Mouse (Mus musculus): ENCODE measurements around the gene Rps6kb1. TPM values are rescaled to one million over a fixed set of nuclear protein-coding genes. Genes with fewer than 3 reads are reported as not detected.

Gene Rps6kb1
- polyA plus RNA-seq, 1 experiment from 2014 or later: 61.1 TPM

GRCm38 (mm10) chr11:86570261-86570746 is 25.7 kb upstream of the Rps6kb1 start:
- Histone ChIP-seq H3K4me3 (no peak overlapping the region), H3K4me2 (no peak overlapping the region), H3K27me3 (no peaks in the 10 kb centered on the region), H3K9ac (no peak overlapping the region), H3K4me1 (peaks cover 30% of the 10 kb centered on the region), H3K27ac (peak overlapping the region; percentile 85), H3K9me3 (no peaks in the 10 kb centered on the region), H3K36me3 (no peaks in the 10 kb centered on the region)
- no peak for ATAC-seq (ENCODE audit: borderline replicate concordance, extremely low read depth, low FRiP score, low TSS enrichment)
- WGBS: 28% methylated on average over 9 of the region's 9 CpGs

GRCm38 (mm10) chr11:86568425-86568824 is 23.8 kb upstream of the Rps6kb1 start:
- no peak overlapping the region for H3K27ac ChIP-seq
- no peak for ATAC-seq (ENCODE audit: borderline replicate concordance, extremely low read depth, low FRiP score, low TSS enrichment)
- H3K4me1 ChIP-seq: peaks cover 30% of the 10 kb centered on the region
- 47% methylated on average over 3 of the region's 3 CpGs for WGBS
- H3K4me3 ChIP-seq: no peak overlapping the region
- no peaks in the 10 kb centered on the region for H3K9me3 ChIP-seq
- H3K27me3 ChIP-seq: no peaks in the 10 kb centered on the region
- no peak overlapping the region for H3K4me2 ChIP-seq
- no peak overlapping the region for H3K9ac ChIP-seq
- H3K36me3 ChIP-seq: no peaks in the 10 kb centered on the region

GRCm38 (mm10) chr11:86558258-86558657 is 13.7 kb upstream of the Rps6kb1 start:
- Histone ChIP-seq H3K4me2 (no peak overlapping the region), H3K27me3 (no peaks in the 10 kb centered on the region), H3K27ac (no peak overlapping the region), H3K4me1 (no peaks in the 10 kb centered on the region), H3K9ac (no peak overlapping the region), H3K36me3 (peaks cover 19% of the 10 kb centered on the region; the same call in 1 of the 2 replicates), H3K4me3 (no peak overlapping the region), H3K9me3 (no peaks in the 10 kb centered on the region)
- WGBS: 81% methylated on average over 4 of the region's 4 CpGs
- ATAC-seq (ENCODE audit: borderline replicate concordance, extremely low read depth, low FRiP score, low TSS enrichment): no peak

DNA sequence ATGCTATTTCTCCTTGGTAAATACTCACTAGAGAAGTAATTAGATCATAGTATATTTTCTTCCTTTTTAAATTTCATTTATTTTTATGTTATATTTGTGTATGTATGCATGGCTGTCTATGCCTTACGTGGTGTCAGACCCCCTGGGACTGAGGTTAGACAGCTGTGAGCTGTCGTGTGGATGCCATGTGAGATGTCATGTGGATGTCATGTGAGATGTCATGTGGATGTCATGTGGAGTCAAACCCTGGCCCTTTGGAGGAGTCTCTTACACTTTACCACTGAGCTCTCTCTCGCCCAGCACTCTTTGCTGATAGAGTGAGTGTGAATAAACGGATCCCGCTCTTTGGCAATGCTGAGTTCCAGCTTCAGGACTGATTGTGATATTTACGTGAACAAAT is 8.9 kb upstream of the Rps6kb1 start:
- no peak for ATAC-seq (ENCODE audit: borderline replicate concordance, extremely low read depth, low FRiP score, low TSS enrichment)
- H3K4me3 ChIP-seq: no peak overlapping the region
- no peaks in the 10 kb centered on the region for H3K4me1 ChIP-seq
- no peaks in the 10 kb centered on the region for H3K27me3 ChIP-seq
- WGBS: 84% methylated on average over 6 of the region's 6 CpGs
- peaks cover 31% of the 10 kb centered on the region; the same call in 1 of the 2 replicates for H3K36me3 ChIP-seq
- H3K9ac ChIP-seq: no peak overlapping the region
- H3K9me3 ChIP-seq: no peaks in the 10 kb centered on the region
- no peak overlapping the region for H3K27ac ChIP-seq
- H3K4me2 ChIP-seq: no peak overlapping the region

DNA sequence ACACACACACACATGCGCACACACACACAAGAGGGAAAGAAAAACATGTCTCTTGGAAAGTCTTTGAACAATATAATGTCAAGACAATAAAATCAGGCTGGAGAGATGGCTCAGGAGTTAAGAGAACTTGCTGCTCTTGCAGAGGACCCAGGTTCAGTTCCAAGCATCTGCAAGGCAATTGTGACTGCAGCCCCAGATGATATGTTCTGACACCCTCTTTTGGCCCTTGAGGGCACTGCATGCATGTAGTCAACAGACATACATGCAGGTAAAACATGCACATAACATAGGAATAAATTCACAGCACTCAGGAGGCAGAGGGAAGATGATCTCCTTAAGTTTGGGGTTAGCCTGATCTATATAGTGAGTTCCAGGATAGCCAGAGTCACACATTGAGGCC is 2.8 kb upstream of the Rps6kb1 start:
- H3K9ac ChIP-seq: no peak overlapping the region
- peaks cover 21% of the 10 kb centered on the region for H3K4me1 ChIP-seq
- ATAC-seq (ENCODE audit: borderline replicate concordance, extremely low read depth, low FRiP score, low TSS enrichment): no peak
- no peaks in the 10 kb centered on the region for H3K9me3 ChIP-seq
- H3K4me2 ChIP-seq: no peak overlapping the region
- no peaks in the 10 kb centered on the region for H3K27me3 ChIP-seq
- no peak overlapping the region for H3K27ac ChIP-seq
- H3K36me3 ChIP-seq: peaks cover 7% of the 10 kb centered on the region; the same call in 1 of the 2 replicates
- no peak overlapping the region for H3K4me3 ChIP-seq
- 95% methylated on average over 1 of the region's 1 CpGs for WGBS

DNA sequence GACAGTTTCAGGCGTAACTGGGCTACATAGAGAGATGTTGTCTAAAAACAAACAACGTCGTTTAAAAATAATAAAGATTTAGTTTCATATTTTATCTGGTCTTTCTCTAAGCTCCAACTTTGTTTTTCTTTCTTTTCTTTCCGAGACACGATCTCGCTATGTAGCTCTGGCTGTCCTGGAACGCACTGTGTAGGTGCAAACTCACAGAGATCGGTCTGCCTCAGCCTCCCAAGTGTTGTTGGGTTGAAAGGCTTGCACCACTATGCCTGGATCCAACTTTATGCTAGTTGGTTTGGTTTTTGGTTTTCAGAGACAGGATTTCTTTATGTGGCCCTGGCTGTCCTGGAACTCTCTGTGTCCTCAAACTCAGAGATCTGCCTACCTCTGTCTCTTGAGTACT is 951 bp upstream of the Rps6kb1 start:
- Histone ChIP-seq H3K4me1 (peaks cover 21% of the 10 kb centered on the region), H3K27ac (peak overlapping the region; percentile 84), H3K36me3 (peaks cover 7% of the 10 kb centered on the region; the same call in 1 of the 2 replicates), H3K4me2 (peak overlapping the region; percentile 57), H3K4me3 (peak overlapping the region; percentile 77), H3K9ac (peak overlapping the region; percentile 54), H3K9me3 (no peaks in the 10 kb centered on the region), H3K27me3 (no peaks in the 10 kb centered on the region)
- 76% methylated on average over 8 of the region's 8 CpGs for WGBS
- no peak for ATAC-seq (ENCODE audit: borderline replicate concordance, extremely low read depth, low FRiP score, low TSS enrichment)

GRCm38 (mm10) chr11:86543960-86544638 is 506 bp downstream of the Rps6kb1 start:
- WGBS: under 1% methylated on average over 30 of the region's 50 CpGs
- Histone ChIP-seq H3K27ac (peak overlapping the region; percentile 84), H3K9me3 (no peaks in the 10 kb centered on the region), H3K4me2 (peak overlapping the region; percentile 76), H3K9ac (peak overlapping the region; percentile 87), H3K27me3 (no peaks in the 10 kb centered on the region), H3K36me3 (peaks cover 3% of the 10 kb centered on the region; the same call in 1 of the 2 replicates), H3K4me3 (peak overlapping the region; percentile 77), H3K4me1 (peaks cover 21% of the 10 kb centered on the region)
- peak; percentile 60 for ATAC-seq (ENCODE audit: borderline replicate concordance, extremely low read depth, low FRiP score, low TSS enrichment)

DNA sequence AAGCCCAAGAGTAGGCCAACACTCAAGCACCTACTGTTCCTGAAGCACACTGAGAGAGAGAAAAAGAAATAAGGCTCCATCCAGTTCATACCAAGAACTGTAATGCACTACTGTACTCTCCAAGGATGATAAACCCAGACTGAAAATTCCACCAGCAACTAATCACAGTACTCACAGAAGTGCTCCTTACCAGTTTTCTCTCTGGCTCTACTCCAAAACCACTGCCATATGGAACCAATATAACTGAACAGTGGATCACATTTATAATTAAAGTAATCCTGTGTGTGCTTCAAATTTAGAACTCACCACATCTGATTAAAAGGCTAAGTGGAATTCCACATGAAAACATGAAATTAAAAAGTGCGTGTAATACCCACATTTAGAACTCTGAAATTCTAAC is 1.8 kb downstream of the Rps6kb1 start:
- no peak overlapping the region for H3K9ac ChIP-seq
- no peak for ATAC-seq (ENCODE audit: borderline replicate concordance, extremely low read depth, low FRiP score, low TSS enrichment)
- WGBS: 86% methylated on average over 1 of the region's 1 CpGs
- H3K27ac ChIP-seq: no peak overlapping the region
- peak overlapping the region; percentile 76 for H3K4me2 ChIP-seq
- H3K9me3 ChIP-seq: no peaks in the 10 kb centered on the region
- H3K4me3 ChIP-seq: peak overlapping the region; percentile 9; the same call in 1 of the 2 replicates
- H3K27me3 ChIP-seq: no peaks in the 10 kb centered on the region
- H3K36me3 ChIP-seq: no peaks in the 10 kb centered on the region
- H3K4me1 ChIP-seq: peaks cover 21% of the 10 kb centered on the region

GRCm38 (mm10) chr11:86540476-86540845 is 4.1 kb downstream of the Rps6kb1 start:
- H3K9ac ChIP-seq: no peak overlapping the region
- no peaks in the 10 kb centered on the region for H3K36me3 ChIP-seq
- H3K4me3 ChIP-seq: no peak overlapping the region
- ATAC-seq (ENCODE audit: borderline replicate concordance, extremely low read depth, low FRiP score, low TSS enrichment): no peak
- WGBS: 87% methylated on average over 2 of the region's 2 CpGs
- no peak overlapping the region for H3K27ac ChIP-seq
- H3K9me3 ChIP-seq: no peaks in the 10 kb centered on the region
- peaks cover 12% of the 10 kb centered on the region; the same call in 1 of the 2 replicates for H3K4me1 ChIP-seq
- no peak overlapping the region for H3K4me2 ChIP-seq
- H3K27me3 ChIP-seq: no peaks in the 10 kb centered on the region

DNA sequence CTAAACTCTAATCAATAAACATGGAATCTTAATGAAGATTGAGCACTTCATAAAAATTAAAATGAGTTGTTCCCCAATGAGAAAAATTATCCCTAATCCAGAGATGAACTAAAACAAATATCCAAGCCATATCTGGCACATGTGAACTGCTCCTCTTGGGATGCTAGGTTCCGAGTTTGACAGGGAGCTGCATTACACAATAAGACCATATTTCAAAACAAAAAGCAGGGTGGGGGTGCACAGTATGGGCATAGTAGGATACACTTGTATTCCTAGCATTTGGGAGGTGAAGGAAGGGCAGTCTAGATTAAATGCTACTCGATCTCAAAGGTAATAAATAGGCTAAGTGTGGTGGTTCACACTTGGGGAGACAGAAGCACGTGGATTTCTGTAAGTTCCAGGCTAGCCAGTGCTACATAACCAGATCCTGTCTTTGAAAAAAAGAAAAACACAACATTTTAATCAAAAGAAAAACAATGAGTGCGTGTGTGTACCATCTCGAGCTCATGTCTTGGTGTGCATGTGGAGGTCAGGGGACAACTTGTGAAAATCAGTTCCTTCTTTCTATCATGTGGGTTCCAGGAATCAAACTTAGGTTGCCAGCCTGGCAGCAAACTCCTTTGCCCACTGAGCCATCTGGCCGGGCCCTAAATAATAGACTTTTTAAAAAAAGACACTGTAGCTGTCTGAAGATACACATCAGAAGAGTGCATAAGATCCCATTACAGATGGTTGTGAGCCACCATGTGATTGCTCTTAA is 4.7 kb downstream of the Rps6kb1 start:
- Histone ChIP-seq H3K27me3 (no peaks in the 10 kb centered on the region), H3K27ac (no peak overlapping the region), H3K4me2 (no peak overlapping the region), H3K9ac (no peak overlapping the region), H3K4me3 (no peak overlapping the region), H3K4me1 (peaks cover 12% of the 10 kb centered on the region; the same call in 1 of the 2 replicates), H3K36me3 (0 out of 2 replicates have a peak, but pooled peaks cover under 1% of the 10 kb centered on the region), H3K9me3 (no peaks in the 10 kb centered on the region)
- WGBS: 85% methylated on average over 6 of the region's 6 CpGs
- ATAC-seq (ENCODE audit: borderline replicate concordance, extremely low read depth, low FRiP score, low TSS enrichment): no peak

DNA sequence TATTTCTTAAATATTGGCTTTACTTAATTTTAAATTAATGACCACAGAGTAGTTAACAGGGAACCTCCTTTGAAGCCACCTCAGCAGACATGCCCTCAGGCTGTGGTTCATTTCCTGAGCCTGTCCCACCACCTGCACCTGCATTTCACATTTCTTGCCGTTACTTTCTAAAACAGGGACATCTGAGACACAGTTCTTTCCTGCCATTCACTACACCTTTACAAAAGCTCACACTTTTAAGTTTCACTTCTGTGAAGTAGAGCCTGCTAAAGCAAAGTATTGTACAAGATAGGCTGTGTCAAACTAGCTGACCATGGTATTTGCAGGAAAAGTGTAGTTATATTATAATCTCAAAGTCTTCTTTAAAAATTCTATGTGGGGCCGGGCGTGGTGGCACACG is 5.8 kb downstream of the Rps6kb1 start:
- Histone ChIP-seq H3K9ac (no peak overlapping the region), H3K27me3 (no peaks in the 10 kb centered on the region), H3K27ac (no peak overlapping the region), H3K4me2 (no peak overlapping the region), H3K36me3 (peaks cover 10% of the 10 kb centered on the region), H3K4me3 (no peak overlapping the region), H3K9me3 (no peaks in the 10 kb centered on the region), H3K4me1 (peaks cover 11% of the 10 kb centered on the region; the same call in 1 of the 2 replicates)
- 93% methylated on average over 4 of the region's 4 CpGs for WGBS
- no peak for ATAC-seq (ENCODE audit: borderline replicate concordance, extremely low read depth, low FRiP score, low TSS enrichment)

Measured in lung, embryonic 15.5 days (tissue).